Mouse (Mus musculus): ENCODE data around the gene Slc7a4.

GRCm38 (mm10) chr16:17559396-17560027, 23.5 kb downstream of the Slc7a4 start:
- TF ChIP-seq HCFC1 (IDR thresholded peaks at IDR 0.05; ENCODE audit: borderline replicate concordance, insufficient read depth, low read length) (no peak), ZNF384 (IDR thresholded peaks at IDR 0.05; ENCODE audit: low read depth, low read length) (no peak), MAFK (IDR thresholded peaks at IDR 0.05; ENCODE audit: insufficient read depth, low read depth, low read length) (no peak)
